In the genomic region with DNA sequence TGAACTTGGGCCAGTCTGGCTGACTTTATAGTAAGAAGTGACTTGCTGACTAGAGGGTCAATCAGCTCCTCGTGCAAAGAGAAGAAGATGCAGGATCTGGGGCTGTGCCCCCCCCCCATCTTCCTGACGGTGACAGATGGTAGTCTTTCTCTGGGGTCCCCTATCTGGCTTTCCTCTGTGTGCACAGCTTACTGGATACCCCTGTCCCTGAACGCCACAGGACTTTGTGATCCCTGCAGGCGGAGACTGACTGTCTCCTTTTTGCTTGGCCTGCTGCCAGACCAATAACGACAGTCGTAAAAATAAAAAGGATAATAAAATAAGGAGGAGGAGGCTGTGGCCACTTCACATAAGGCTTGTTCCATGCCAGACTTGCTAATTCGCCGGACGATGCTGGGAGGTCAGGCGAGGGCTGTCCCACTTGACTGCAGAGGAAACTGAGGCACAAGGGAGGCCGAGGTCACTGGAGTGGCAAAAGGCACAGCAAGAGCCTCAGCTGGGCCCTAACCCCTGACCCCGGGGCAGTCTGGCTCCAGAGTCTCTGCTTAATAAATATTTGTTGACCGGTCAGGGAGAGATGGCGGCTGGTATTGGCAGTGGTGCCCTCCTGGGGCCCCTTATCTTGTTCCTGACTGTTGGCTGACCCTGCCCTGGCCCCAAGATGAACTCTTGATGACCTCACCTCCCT, we compare ENCODE assay signal across 9 mouse cellular contexts.
DNase-seq lines count a peak whose midpoint lies in the region; ATAC-seq lines count a peak whose summit lies in the region.
"Had no signal": no experiment of that assay in that cellular context is flagged by ENCODE, and none has a peak within 500 bp of the region (broad histone marks: within the 10 kb centered on the region; RNA-seq: fewer than 3 reads in every experiment).

No protein-coding gene starts in this region.

- H3K9ac ChIP-seq in kidney, embryonic 16.5 days (replicated peaks; ENCODE audit: low read length), result no peak overlapping the region
- H3K9ac ChIP-seq in midbrain, embryonic 14.5 days (replicated peaks; ENCODE audit: low read length), result peak overlapping the region; percentile 32; the same call in 1 of the 2 replicates
- H3K9ac ChIP-seq: embryonic facial prominence, embryonic 12.5 days had no signal

- no peaks in the 10 kb centered on the region for H3K9me3 ChIP-seq in heart, embryonic 10.5 days
- no peaks in the 10 kb centered on the region for H3K9me3 ChIP-seq in kidney, embryonic 16.5 days (ENCODE audit: low read length)
- H3K9me3 ChIP-seq in midbrain, embryonic 14.5 days (ENCODE audit: control insufficient read depth, low read length), result no peaks in the 10 kb centered on the region
- H3K9me3 ChIP-seq: embryonic facial prominence, embryonic 12.5 days had no signal

- peak overlapping the region; percentile 94 for H3K4me2 ChIP-seq in kidney, embryonic 16.5 days (replicated peaks; ENCODE audit: low read depth, low read length)
- peak overlapping the region; percentile 95 for H3K4me2 ChIP-seq in midbrain, embryonic 14.5 days (ENCODE audit: low read length)

- DNase-seq in heart, embryonic 10.5 days (ENCODE audit: low spot score), result no peak
- no peak for DNase-seq in heart, postnatal 4 days
- DNase-seq in midbrain, embryonic 14.5 days, result peak; percentile 36
- no peak for DNase-seq in Muller cell, postnatal 12 days (ENCODE audit: inconsistent ontology term)
- no peak for DNase-seq in ovary, postnatal 10 days (ENCODE audit: low spot score)

- peak overlapping the region; percentile 84; the same call in 1 of the 2 replicates for H3K27ac ChIP-seq in heart, embryonic 10.5 days
- H3K27ac ChIP-seq in kidney, embryonic 16.5 days (ENCODE audit: low read length), result peak overlapping the region; percentile 6; the same call in 1 of the 2 replicates
- no peak overlapping the region for H3K27ac ChIP-seq in midbrain, embryonic 14.5 days (replicated peaks; ENCODE audit: low read depth, low read length)
- H3K27ac ChIP-seq: embryonic facial prominence, embryonic 12.5 days had no signal

- H3K4me3 ChIP-seq in heart, embryonic 10.5 days, result peak overlapping the region; percentile 87
- H3K4me3 ChIP-seq in kidney, embryonic 16.5 days (ENCODE audit: low read length), result no peak overlapping the region
- peak overlapping the region; percentile 91 for H3K4me3 ChIP-seq in midbrain, embryonic 14.5 days (replicated peaks; ENCODE audit: low read depth, low read length)
- H3K4me3 ChIP-seq: embryonic facial prominence, embryonic 12.5 days had no signal

- 40% methylated on average over 14 of the region's 14 CpGs for WGBS in heart, embryonic 10.5 days
- 12% methylated on average over 14 of the region's 14 CpGs for WGBS in kidney, embryonic 16.5 days
- WGBS in midbrain, embryonic 14.5 days, result 33% methylated on average over 14 of the region's 14 CpGs

- peaks cover 84% of the 10 kb centered on the region for H3K4me1 ChIP-seq in heart, embryonic 10.5 days
- H3K4me1 ChIP-seq in kidney, embryonic 16.5 days (ENCODE audit: insufficient read depth, low read length), result peaks cover 78% of the 10 kb centered on the region
- peaks cover 69% of the 10 kb centered on the region for H3K4me1 ChIP-seq in midbrain, embryonic 14.5 days (ENCODE audit: control insufficient read depth, insufficient read depth, low read length)

- H3K36me3 ChIP-seq in heart, embryonic 10.5 days, result no peaks in the 10 kb centered on the region
- H3K36me3 ChIP-seq in kidney, embryonic 16.5 days (ENCODE audit: insufficient read depth, low read length), result no peaks in the 10 kb centered on the region
- H3K36me3 ChIP-seq in midbrain, embryonic 14.5 days (ENCODE audit: control insufficient read depth, insufficient read depth, low read length), result no peaks in the 10 kb centered on the region
- H3K36me3 ChIP-seq: embryonic facial prominence, embryonic 12.5 days had no signal

- ATAC-seq in erythroblast, adult 5-6 weeks (replicated peaks; ENCODE audit: low FRiP score, poor library complexity, severe bottlenecking), result 0 out of 2 replicates have a peak, but pooled peaks have one; percentile 0
- ATAC-seq in kidney, embryonic 16.5 days (ENCODE audit: low FRiP score, low TSS enrichment), result no peak
- no peak for ATAC-seq in midbrain, embryonic 14.5 days (ENCODE audit: low FRiP score, low TSS enrichment)
- ATAC-seq in inflammation-experienced regulatory T-cells, adult 6 months, result no peak

- no peaks in the 10 kb centered on the region for H3K27me3 ChIP-seq in heart, embryonic 10.5 days (ENCODE audit: insufficient read depth, poor library complexity, severe bottlenecking)
- no peaks in the 10 kb centered on the region for H3K27me3 ChIP-seq in kidney, embryonic 16.5 days (ENCODE audit: insufficient read depth, low read length)
- no peaks in the 10 kb centered on the region for H3K27me3 ChIP-seq in midbrain, embryonic 14.5 days (ENCODE audit: control insufficient read depth, insufficient read depth, low read length)
